Mouse (Mus musculus) spleen, adult 2 months (tissue): ENCODE results near the gene Zfp292.

ENCODE experiments used
- CTCF ChIP-seq: fragments of 200-500 bp; IDR thresholded peaks from 2 replicates; pipeline ENCODE4 v1.5.1; 2011; ENCODE audit warnings: mild to moderate bottlenecking, inconsistent platforms; ENCODE audit not compliant: insufficient read depth, insufficient read length, insufficient replicate concordance; ENCODE audit errors: extremely low read depth
- POLR2A ChIP-seq: fragments of 200-500 bp; IDR thresholded peaks from 2 replicates; pipeline ENCODE4 v1.6.1; 2011; ENCODE audit warnings: low read depth, low read length, inconsistent platforms

DNA sequence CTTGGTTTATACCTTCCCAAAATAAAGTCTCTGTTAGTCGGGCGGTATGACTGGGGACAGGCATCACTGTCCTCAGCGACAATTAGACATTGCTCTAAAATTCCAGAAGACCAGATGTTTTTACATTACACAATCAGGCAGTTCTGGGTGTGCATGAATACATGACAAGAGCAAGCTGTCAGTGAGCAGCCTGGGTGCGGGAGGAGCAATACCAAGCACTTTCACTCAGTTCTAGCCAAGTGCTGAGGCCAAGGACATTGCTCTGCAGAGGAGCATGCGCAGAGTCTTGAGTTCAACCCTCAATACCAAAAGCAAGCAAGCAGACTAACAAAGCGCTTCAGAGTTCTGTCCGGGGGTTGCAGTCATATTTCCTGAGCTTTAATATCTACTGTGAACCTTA, 25.4 kb upstream of the Zfp292 start:
- TF ChIP-seq CTCF (no peak), POLR2A (no peak)
